Mouse (Mus musculus) ovary, postnatal 14 days (tissue): ENCODE measurements around the gene 4930451I11Rik.

Experiments used
- DNase-seq: peaks from one replicate; pipeline ENCODE4 v3.0.0; 2022; ENCODE audit warnings: low spot score

4930451I11Rik gene

GRCm38 (mm10) chr7:126831539-126831938 lies at the start of gene 4930451I11Rik:
Gene 4930451I11Rik, minus strand, starts transcription at chr7:126831639.
- DNase-seq = no peak

GRCm38 (mm10) chr7:126881040-126881439 lies 49.6 kb upstream of the 4930451I11Rik start:
- no peak for DNase-seq

- no peak for DNase-seq
Measured at GRCm38 (mm10) chr7:126877239-126877638, 45.8 kb upstream of the 4930451I11Rik start.

GRCm38 (mm10) chr7:126870520-126870891 lies 39.1 kb upstream of the 4930451I11Rik start:
- DNase-seq = no peak

- DNase-seq = no peak
Measured at GRCm38 (mm10) chr7:126869780-126870519, 38.5 kb upstream of the 4930451I11Rik start.

GRCm38 (mm10) chr7:126868003-126868402 lies 36.6 kb upstream of the 4930451I11Rik start:
- no peak for DNase-seq

GRCm38 (mm10) chr7:126867534-126867933 lies 36.1 kb upstream of the 4930451I11Rik start:
- DNase-seq = no peak

GRCm38 (mm10) chr7:126863791-126864190 lies 32.4 kb upstream of the 4930451I11Rik start:
- no peak for DNase-seq

GRCm38 (mm10) chr7:126862147-126862784 lies 30.8 kb upstream of the 4930451I11Rik start, which contains the start of gene Ino80e:
Gene Ino80e, minus strand, starts transcription at chr7:126862377.
- DNase-seq = peak; percentile 91

GRCm38 (mm10) chr7:126861429-126862130 lies 30.1 kb upstream of the 4930451I11Rik start, which contains the start of gene Hirip3:
Gene Hirip3, plus strand, starts transcription at chr7:126861972.
- DNase-seq = peak; percentile 91

GRCm38 (mm10) chr7:126860987-126861386 lies 29.5 kb upstream of the 4930451I11Rik start:
- DNase-seq = no peak

GRCm38 (mm10) chr7:126856741-126857420 lies 25.4 kb upstream of the 4930451I11Rik start:
- no peak for DNase-seq

GRCm38 (mm10) chr7:126855641-126856040 lies 24.2 kb upstream of the 4930451I11Rik start:
- no peak for DNase-seq

- no peak for DNase-seq
Measured at GRCm38 (mm10) chr7:126853454-126853853, 22.0 kb upstream of the 4930451I11Rik start.

- DNase-seq = no peak
Measured at GRCm38 (mm10) chr7:126851192-126851591, 19.8 kb upstream of the 4930451I11Rik start.

- DNase-seq = no peak
Measured at GRCm38 (mm10) chr7:126850161-126850560, 18.7 kb upstream of the 4930451I11Rik start.

- DNase-seq = no peak
Measured at GRCm38 (mm10) chr7:126848794-126849193, 17.4 kb upstream of the 4930451I11Rik start.

GRCm38 (mm10) chr7:126847421-126848398 lies 16.3 kb upstream of the 4930451I11Rik start:
- DNase-seq = no peak

- no peak for DNase-seq
Measured at GRCm38 (mm10) chr7:126847116-126847420, 15.6 kb upstream of the 4930451I11Rik start, which contains the start of gene Doc2a. Gene Doc2a, plus strand, starts transcription at chr7:126847416.

GRCm38 (mm10) chr7:126845516-126845915 lies 14.1 kb upstream of the 4930451I11Rik start:
- DNase-seq = no peak

- no peak for DNase-seq
Measured at GRCm38 (mm10) chr7:126843276-126843675, 11.8 kb upstream of the 4930451I11Rik start.
